Mouse (Mus musculus): ENCODE results near the gene Gdf15. TPM values are rescaled to one million over a fixed set of nuclear protein-coding genes. Genes with fewer than 3 reads are reported as not detected.

Gdf15 gene
- total RNA-seq, 2 experiments from 2014 or later: not detected

GRCm38 (mm10) chr8:70636838-70637237 lies 4.6 kb upstream of the Gdf15 start:
- DNase-seq (ENCODE audit: extremely low spot score in 1 of 2, low spot score in 2 of 2): no peak
- intact Hi-C loops (cut with DNase I): no loop called here
- TF ChIP-seq CTCF (IDR thresholded peaks at IDR 0.05): no peak
- Histone ChIP-seq H3K27ac (no peak overlapping the region), H3K4me3 (no peak overlapping the region)

DNA sequence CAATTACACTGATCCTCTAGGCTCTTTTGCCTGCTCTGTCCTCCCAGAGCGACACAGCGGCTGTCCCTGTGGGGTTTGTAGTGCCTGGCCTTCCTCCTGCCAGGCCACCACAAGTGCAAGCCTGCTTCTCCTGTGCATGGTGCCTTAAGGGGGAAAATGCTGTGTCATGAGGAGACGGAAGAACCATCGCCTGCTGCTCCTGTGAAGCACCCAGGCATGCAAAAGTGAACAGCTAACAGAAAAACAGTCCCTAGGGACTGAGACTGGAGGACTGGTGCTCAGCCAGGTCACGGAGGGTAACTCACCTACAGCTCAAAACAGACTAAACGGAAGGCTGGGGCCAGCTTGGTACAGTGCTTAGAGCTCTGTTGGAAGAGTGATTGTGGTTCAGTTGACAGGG lies 3.3 kb upstream of the Gdf15 start:
- no peak for DNase-seq (ENCODE audit: extremely low spot score in 1 of 2, low spot score in 2 of 2)
- TF ChIP-seq CTCF (IDR thresholded peaks at IDR 0.05): no peak
- intact Hi-C loops (cut with DNase I): no loop called here

GRCm38 (mm10) chr8:70634066-70634465 lies 1.8 kb upstream of the Gdf15 start:
- Histone ChIP-seq H3K27ac (no peak overlapping the region), H3K4me3 (no peak overlapping the region)
- TF ChIP-seq CTCF (IDR thresholded peaks at IDR 0.05): no peak
- no peak for DNase-seq (ENCODE audit: extremely low spot score in 1 of 2, low spot score in 2 of 2)
- intact Hi-C loops (cut with DNase I): no loop called here

More for the DNA sequence above, 3.3 kb upstream of the Gdf15 start:
- Histone ChIP-seq H3K4me3 (no peak overlapping the region), H3K27ac (no peak overlapping the region)

GRCm38 (mm10) chr8:70631436-70631835 lies 820 bp downstream of the Gdf15 start:
- H3K4me3 ChIP-seq: no peak overlapping the region
- intact Hi-C loops (cut with DNase I): loop anchor here (2.0 kb wide), 1 partner anchor 21 kb away; no protein-coding TSS in a partner anchor
- no peak overlapping the region for H3K27ac ChIP-seq
- no peak for TF ChIP-seq CTCF (IDR thresholded peaks at IDR 0.05)
- DNase-seq (ENCODE audit: extremely low spot score in 1 of 2, low spot score in 2 of 2): no peak

DNA sequence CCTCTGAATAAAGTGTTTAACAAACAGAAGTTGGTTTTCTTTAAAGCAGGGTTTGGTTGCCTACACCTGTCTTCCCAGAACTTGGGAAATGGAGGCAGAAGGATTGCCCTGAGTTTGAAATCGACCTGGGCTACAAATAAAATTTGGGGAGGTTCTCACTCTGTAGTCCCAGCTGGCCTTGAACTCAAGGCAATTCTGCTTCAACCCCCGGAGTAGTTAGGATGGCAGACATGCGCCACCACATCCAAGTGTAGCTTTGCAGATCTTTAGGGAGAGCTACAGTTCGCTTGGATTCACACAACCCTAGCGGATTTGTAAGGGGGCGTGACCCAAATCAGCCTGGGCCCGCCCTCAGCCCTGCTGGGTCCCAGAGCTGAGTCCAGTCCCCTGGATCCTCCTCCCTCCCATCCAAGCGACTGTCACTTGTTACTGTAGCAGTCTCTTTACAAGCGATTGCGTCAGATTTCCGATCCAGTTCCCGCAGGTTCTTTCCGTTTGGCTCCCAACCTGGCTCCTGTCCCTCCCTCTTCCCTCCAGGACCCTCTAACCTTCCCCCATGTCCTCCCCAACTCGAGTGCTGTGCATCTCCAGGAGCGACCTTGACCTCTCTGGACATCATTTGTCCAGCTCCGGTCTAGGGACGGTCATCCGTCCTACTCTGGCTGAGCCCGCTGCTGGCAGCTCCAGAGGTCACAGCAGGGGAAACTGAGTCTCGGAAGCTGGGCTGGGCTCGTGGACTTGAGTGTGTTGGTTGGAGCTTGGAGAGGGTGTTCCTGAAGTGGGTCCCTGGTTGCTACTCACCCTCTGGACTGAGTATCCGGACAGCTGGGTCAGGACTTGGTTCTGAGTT lies 1.5 kb downstream of the Gdf15 start:
- H3K27ac ChIP-seq: peak overlapping the region; percentile 87
- no peak for TF ChIP-seq CTCF (IDR thresholded peaks at IDR 0.05)
- intact Hi-C loops (cut with DNase I): loop anchor here (2.0 kb wide), 1 partner anchor 22 kb away; no protein-coding TSS in a partner anchor
- peak in 1 of 2 experiments; percentile 24 for DNase-seq (ENCODE audit: extremely low spot score in 1 of 2, low spot score in 2 of 2)
- no peak overlapping the region for H3K4me3 ChIP-seq

GRCm38 (mm10) chr8:70629574-70630531 lies 2.4 kb downstream of the Gdf15 start:
- Histone ChIP-seq H3K4me3 (peak overlapping the region; percentile 56), H3K27ac (peak overlapping the region; percentile 87)
- TF ChIP-seq CTCF (IDR thresholded peaks at IDR 0.05): peak; percentile 10
- DNase-seq (ENCODE audit: extremely low spot score in 1 of 2, low spot score in 2 of 2): peak; percentile 94 to 96
- intact Hi-C loops (cut with DNase I): loop anchor here (2.0 kb wide), 2 partner anchors 17 to 23 kb away; no protein-coding TSS in a partner anchor

GRCm38 (mm10) chr8:70628986-70629490 lies 3.2 kb downstream of the Gdf15 start:
- DNase-seq (ENCODE audit: extremely low spot score in 1 of 2, low spot score in 2 of 2): no peak
- Histone ChIP-seq H3K27ac (peak overlapping the region; percentile 87), H3K4me3 (peak overlapping the region; percentile 56; the same call in 1 of the 2 replicates)
- intact Hi-C loops (cut with DNase I): loop anchor here (2.0 kb wide), 1 partner anchor 16 kb away; no protein-coding TSS in a partner anchor
- TF ChIP-seq CTCF (IDR thresholded peaks at IDR 0.05): no peak

GRCm38 (mm10) chr8:70627041-70627440 lies 5.2 kb downstream of the Gdf15 start:
- intact Hi-C loops (cut with DNase I): no loop called here
- no peak overlapping the region for H3K4me3 ChIP-seq

GRCm38 (mm10) chr8:70625104-70625503 lies 7.2 kb downstream of the Gdf15 start:
- no peak for DNase-seq (ENCODE audit: extremely low spot score in 1 of 2, low spot score in 2 of 2)
- Histone ChIP-seq H3K4me3 (no peak overlapping the region), H3K27ac (no peak overlapping the region)
- peak; percentile 52 for TF ChIP-seq CTCF (IDR thresholded peaks at IDR 0.05)
- intact Hi-C loops (cut with DNase I): no loop called here

More at GRCm38 (mm10) chr8:70627041-70627440, 5.2 kb downstream of the Gdf15 start:
- H3K27ac ChIP-seq: no peak overlapping the region
- DNase-seq (ENCODE audit: extremely low spot score in 1 of 2, low spot score in 2 of 2): no peak
- no peak for TF ChIP-seq CTCF (IDR thresholded peaks at IDR 0.05)

DNA sequence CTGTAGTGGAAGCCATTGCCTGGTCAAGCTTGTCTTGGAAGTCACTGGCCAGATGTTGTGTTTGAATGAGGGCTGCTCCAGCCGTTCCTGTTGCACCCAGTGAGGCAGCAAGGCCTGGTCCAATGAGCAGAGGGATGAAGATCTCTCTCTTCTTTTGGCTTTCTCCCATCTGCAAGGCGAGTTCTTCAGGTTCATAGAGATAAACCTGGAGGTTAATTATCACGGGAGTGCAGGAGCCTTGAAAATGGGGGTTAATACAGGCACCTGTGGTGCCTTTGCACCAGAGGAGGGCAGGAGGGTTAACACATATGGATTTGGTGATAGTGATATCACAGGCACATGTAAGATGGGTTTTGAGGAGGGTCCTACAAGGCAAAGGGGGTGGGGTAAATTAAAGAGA lies 10.0 kb downstream of the Gdf15 start:
- no peak overlapping the region for H3K27ac ChIP-seq
- no peak for TF ChIP-seq CTCF (IDR thresholded peaks at IDR 0.05)
- no peak for DNase-seq (ENCODE audit: extremely low spot score in 1 of 2, low spot score in 2 of 2)
- H3K4me3 ChIP-seq: no peak overlapping the region
- intact Hi-C loops (cut with DNase I): no loop called here

DNA sequence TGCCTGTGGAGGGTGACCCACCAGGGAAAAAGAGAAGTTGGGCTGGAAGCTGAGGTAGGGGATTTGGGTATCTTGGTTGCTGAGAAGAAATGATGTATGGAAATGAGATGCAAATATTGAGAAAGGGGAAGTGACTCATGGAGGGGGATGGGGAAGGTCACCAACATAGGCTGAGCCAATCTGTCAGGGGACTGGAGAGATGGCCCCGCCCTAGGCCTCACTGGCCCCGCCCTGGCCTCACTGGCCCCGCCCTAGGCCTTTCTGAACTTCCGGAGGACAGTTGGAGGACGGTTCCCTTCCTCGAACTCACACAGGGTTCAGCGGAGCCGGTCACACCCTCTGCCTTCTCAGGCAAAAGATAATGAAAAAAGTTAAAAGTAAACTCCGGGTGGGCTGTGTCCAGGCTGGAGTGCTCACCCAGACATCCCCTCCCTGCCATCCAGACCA lies 13.3 kb downstream of the Gdf15 start:
- Histone ChIP-seq H3K27ac (no peak overlapping the region), H3K4me3 (no peak overlapping the region)
- intact Hi-C loops (cut with DNase I): no loop called here
- no peak for DNase-seq (ENCODE audit: extremely low spot score in 1 of 2, low spot score in 2 of 2)
- no peak for TF ChIP-seq CTCF (IDR thresholded peaks at IDR 0.05)
